Mouse (Mus musculus) activated CD4-positive, CD25-positive, alpha-beta regulatory T cell, adult 4 months (primary cell): ENCODE measurements at regions not wholly inside any gene's neighbourhood (a gene's known extent, or its start where the extent isn't known, plus 50 kb on each side); places are given as distances from the start of the nearest gene placed in this dataset.

Source experiments
- ATAC-seq: one replicate; pipeline ENCODE4 v1.8.0; 2017

DNA sequence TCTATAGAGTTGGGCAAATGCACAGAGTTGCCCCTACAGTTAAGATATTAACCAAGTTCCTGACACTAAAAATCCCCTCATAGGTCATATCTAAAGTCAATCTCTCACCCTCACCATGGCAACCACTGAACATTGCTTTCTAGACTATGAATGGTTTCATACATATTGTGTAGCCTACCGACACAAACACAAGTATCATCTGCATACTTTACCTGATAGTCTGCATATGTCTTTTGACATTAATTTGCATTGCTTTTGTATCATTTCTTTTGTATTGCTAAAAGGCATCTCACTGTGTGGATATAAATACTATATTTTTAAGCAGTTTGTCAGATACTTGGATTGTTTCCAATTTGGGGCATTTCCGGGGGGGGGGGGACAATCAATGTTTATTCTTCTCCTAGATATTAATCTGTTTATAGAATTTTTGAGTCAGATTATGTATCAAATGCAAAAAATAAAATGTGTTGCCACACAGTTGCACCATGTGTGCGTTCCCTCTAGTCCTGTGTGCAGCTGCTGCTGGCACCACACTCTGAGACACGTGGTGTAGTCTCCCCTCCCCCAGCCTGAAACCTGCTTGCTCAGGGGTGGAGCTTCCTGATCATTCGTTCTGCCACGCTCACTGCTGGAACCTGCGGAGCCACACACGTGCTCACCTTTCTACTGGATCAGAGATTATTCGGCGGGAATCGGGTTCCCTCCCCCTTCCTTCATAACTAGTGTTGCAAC, 94.7 kb upstream of the Mapk10 start:
- no peak for ATAC-seq

DNA sequence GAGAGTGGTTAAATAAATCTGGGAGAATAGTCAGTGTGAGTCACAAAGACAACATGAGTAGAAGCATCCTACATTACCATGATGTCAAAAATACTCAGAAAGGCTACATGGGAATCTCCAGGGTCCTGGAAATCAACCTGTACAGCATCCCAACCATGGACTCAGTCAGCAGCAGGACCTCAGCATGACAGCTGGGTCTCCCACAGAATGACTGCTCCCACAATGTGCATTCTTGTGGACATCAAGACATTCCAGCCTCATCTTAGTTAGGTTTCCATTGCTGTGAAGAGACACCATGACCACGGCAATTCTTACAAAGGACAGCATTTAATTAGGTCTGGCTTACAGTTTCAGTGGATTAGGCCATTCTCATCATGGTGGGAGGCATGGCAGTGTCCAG, 93.8 kb upstream of the Mapk10 start:
- ATAC-seq = no peak

DNA sequence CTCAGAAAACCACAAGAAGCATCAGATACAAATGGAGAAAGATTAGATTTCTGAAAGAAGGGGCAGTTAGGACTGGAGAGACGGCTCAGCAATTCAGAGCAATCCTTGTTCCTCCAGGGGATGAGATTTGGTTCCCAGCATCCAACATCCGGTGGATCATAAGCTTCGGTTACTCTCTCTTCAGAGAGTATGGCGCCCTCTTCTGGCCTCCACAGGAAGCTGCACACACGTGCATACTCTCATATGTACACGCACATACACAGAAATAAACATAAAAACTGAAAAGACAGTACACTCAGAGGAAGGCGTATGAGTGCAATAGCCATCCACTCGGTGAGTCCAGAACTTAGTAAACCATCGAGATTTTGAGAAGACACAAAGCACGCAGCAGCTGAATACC, 91.6 kb upstream of the Mapk10 start:
- no peak for ATAC-seq

DNA sequence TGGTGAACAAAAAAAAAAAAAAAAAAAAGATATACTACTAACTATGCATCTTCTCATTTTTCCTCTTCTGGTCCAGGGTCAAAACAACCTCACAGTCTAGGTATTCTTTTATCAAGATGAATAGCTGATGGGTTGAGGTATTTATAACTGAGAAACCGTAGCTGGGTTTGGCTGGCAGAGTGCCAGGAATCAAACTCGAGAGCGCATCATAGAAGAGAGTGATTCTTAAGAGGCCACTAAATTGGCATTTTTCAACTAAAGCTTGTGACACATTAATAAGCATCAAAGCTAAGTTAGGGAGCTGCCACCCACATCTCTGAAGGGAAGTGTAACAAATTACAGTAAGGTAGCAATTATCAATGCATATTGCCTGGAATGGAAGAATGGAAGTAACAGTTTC, 90.2 kb upstream of the Mapk10 start:
- ATAC-seq = no peak

DNA sequence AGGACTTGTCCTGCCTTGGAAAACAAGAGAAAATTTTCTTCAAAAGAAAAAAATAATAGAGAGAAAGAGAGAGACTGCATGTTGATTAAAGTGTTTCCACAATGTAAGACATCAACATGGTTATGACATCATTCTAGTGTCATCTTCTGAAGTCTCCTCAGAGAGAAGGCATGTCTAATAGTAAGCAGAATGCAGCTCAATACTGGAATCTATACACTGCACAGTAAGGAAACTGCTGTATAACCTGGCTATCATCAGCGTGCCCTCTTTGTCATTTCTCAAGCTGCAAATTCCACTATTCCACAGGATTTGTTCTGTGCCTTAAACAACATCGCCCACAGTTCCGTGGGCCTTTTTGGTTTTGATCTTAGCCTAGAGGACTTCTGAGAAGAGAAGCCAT, 82.8 kb upstream of the Mapk10 start:
- ATAC-seq = no peak

DNA sequence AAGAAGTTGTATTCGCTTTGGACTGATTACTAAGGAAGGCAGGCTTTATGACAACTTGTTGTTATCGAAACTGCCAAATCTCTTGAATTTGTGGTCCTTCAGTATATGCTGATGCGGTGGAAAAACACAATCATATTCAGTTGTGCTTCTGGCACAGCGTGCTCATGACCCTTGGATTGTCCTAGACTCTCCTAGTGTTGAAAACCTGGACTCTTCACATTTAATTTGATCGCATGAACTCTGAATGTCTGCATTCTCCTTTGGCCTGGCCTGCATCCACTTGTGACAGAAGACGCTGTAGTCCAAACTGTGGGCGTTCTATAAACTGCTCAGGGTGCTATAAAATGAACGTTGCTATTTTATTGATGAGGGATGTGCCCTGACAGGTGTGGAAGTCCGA, 80.6 kb upstream of the Mapk10 start:
- no peak for ATAC-seq

DNA sequence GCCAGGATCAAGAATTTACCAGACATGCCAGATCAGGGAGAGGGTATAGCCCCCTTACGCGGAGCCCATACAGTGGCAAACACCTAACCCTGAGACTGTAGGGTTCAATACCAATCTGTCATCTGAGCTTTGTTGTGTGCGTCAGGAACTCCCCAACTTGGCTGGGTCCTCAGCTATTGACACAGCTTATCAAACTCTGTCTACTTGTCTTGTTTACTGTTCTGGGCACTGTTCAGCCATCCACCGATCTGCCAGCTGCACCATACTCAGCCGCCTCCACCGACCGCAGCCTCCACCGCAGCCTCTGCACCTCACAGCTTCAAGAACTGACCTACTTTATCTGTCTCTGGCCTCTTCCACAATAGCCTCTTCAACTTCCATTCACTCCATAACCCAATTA, 80.1 kb upstream of the Mapk10 start:
- no peak for ATAC-seq

DNA sequence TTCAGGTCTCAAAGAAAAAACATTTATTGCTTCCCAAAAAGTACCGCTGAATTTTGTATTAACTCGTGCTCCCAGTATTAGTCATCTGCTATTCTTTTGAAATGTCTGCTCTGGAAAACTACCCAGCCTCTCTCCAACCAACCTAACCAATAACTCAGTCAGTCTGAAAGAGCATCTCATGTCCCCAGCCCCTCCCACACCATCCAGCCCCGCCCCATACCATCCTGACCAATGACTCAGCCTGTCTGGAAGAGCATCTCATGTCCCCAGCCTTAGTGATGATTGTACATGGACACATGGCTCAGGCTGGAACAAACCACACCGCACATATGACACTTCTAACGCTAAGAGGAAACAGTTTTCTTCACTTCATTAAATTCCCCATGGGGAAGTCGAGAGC, 58.1 kb upstream of the Mapk10 start:
- no peak for ATAC-seq

DNA sequence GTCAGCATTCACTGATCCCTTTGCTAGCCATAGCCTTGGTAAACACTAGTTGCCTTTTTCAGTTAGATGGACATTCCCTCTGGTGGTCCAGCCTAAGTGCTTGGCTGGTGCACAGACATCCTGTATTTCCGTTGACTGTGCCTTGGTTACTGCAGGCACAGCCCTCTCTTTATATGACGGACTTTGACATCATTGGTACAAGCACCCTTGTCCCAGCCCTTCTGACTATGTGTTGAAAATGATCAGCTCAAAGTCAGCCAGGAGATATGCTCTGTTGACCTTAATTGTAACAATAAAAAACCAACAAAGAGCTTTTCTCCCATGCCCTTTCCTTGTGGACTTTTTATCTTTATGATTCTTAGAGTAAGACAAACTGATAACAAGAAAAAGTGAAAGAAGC, 53.8 kb upstream of the Mapk10 start:
- no peak for ATAC-seq

DNA sequence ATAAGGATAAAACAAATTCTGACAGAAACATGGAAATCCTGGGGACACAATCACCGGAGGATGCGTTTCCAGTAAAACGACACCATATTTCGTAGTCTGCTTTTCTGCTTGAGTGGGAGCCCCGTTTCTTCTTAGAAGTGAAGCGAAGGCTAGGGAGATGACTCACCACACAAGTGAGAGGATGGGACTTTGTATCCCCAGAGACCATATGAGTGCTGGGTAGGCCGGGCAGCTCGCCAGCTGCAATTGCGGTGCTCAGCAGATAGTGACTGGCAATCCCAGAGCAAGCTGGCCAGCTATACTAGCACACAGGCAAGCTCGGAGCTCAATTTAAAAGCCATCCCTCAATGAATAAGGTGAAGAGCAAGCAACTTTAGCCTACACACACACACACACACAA, 50.3 kb upstream of the Mapk10 start:
- ATAC-seq = no peak
